Mouse (Mus musculus): Measurements from ENCODE around the gene Grm4.

DNA sequence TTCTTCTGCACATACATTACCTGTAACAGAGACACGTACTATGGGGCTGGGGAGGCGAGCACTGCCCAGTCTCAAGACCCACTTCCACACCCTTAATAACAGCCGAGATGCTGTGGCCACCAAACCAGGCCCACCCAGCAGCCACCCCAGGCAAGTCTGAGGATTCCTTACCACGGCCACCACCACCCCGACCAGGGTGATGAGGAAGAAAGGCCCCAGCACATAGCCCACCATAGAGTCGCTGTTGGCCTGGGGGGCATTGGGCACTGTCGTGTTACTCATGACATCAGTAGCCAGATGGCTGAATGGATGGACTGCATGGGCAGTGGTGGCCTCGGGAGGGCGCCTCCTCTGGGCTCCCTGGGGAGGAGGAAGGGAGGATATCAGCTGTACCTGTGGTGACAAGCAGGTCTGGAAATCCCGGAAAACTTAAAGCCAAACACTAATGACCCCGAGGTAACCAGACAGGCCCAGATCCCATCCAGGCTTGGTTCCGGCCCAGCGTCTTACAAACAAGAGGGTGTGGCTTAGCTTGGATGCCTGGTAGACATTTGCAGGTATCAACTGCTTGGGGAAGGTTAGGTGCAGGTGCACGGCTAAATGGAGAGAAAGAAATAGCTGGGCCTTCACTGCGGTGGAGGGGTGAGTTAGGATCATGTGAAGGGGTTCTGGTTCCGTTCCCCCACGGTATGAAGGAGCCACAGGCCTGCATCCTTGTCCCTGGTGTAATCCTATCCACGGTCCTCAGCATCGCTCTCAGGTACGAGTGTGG lies 43.4 kb upstream of the Grm4 start:
- TF ChIP-seq CTCF (IDR thresholded peaks at IDR 0.05; ENCODE audit: low read depth) (peak; percentile 60), EP300 (optimal IDR thresholded peaks at IDR 0.05) (no peak)

Data from stomach, postnatal 0 days (tissue).